Mouse (Mus musculus) kidney, postnatal 0 days (tissue): ENCODE results near the gene Car7. TPM values are rescaled to one million over a fixed set of nuclear protein-coding genes. Genes with fewer than 3 reads are reported as not detected.
A peak's percentile ranks its signal among the peaks of the same experiment; 100 is the strongest.

ENCODE experiments used
- ATAC-seq: fragments of 200-750 bp; cut with Nextera tagmentation; replicated peaks from 2 replicates; pipeline ENCODE4 v1.8.0; 2017; ENCODE audit warnings: low read depth, moderate number of reproducible peaks, moderate TSS enrichment, moderate library complexity; ENCODE audit not compliant: low FRiP score
- DNase-seq: peaks from one replicate; pipeline ENCODE4 v3.0.0-alpha.2; 2016; ENCODE audit warnings: low spot score
- H3K27ac ChIP-seq: fragments of 300-500 bp; sonication (generic); 2 replicates; pipeline ENCODE4 v1.5.1; 2014; ENCODE audit warnings: mild to moderate bottlenecking
- H3K27me3 ChIP-seq: fragments of 300-500 bp; sonication (generic); 2 replicates; pipeline ENCODE4 v1.6.1; 2014; ENCODE audit warnings: low read length, mixed read lengths; ENCODE audit not compliant: insufficient read depth
- H3K36me3 ChIP-seq: fragments of 300-500 bp; sonication (generic); 2 replicates; pipeline ENCODE4 v1.6.1; 2014; ENCODE audit warnings: low read length, mixed read lengths; ENCODE audit not compliant: insufficient read depth
- H3K4me1 ChIP-seq: fragments of 300-500 bp; sonication (generic); replicated peaks from 2 replicates; pipeline ENCODE4 v1.6.1; 2014; ENCODE audit warnings: antibody characterized with exemption, low read length, mixed read lengths; ENCODE audit not compliant: insufficient read depth
- H3K4me2 ChIP-seq: fragments of 300-500 bp; sonication (generic); 2 replicates; pipeline ENCODE4 v1.6.1; 2014; ENCODE audit warnings: mild to moderate bottlenecking, low read length, moderate library complexity, mixed read lengths
- H3K4me3 ChIP-seq: fragments of 300-500 bp; sonication (generic); replicated peaks from 2 replicates; pipeline ENCODE4 v1.5.1; 2014; ENCODE audit warnings: low read depth, low read length
- H3K9ac ChIP-seq: fragments of 300-500 bp; sonication (generic); 2 replicates; pipeline ENCODE4 v1.6.1; 2014; ENCODE audit warnings: low read depth, low read length
- H3K9me3 ChIP-seq: fragments of 300-500 bp; sonication (generic); replicated peaks from 2 replicates; pipeline ENCODE4 v1.6.1; 2016; ENCODE audit warnings: low read length, inconsistent platforms, mixed read lengths
- CTCF ChIP-seq: IDR thresholded peaks from 2 replicates; pipeline ENCODE4 v1.5.1; 2016; ENCODE audit warnings: antibody characterized with exemption, low read depth, mild to moderate bottlenecking, moderate library complexity
- WGBS: fragments of 180-500 bp; shearing (Covaris S2); extraction: QIAGEN DNeasy Blood & Tissue Kit; methylation state at CpG from one replicate; pipeline ENCODE4 v1.1.7; 2014; 5-methylcytosine and 5-hydroxymethylcytosine counted together
- polyA plus RNA-seq: library from polyadenylated mRNA; unstranded; fragments of >200 nt; fragmentation: Nextera tagmentation; extraction: Ambion mirVana; gene quantifications from 2 replicates; pipeline ENCODE4 v1.2.1, GENCODE M21; 2015

The Car7 gene
- polyA plus RNA-seq, 1 experiment from 2014 or later: 5.2 TPM

- Histone ChIP-seq H3K36me3 (peaks cover 5% of the 10 kb centered on the region; the same call in 1 of the 2 replicates), H3K4me2 (peak overlapping the region; percentile 76), H3K27me3 (0 out of 2 replicates have a peak, but pooled peaks cover 4% of the 10 kb centered on the region), H3K4me3 (peak overlapping the region; percentile 96), H3K9ac (peak overlapping the region; percentile 94), H3K27ac (no peak overlapping the region), H3K4me1 (peaks cover 6% of the 10 kb centered on the region), H3K9me3 (no peaks in the 10 kb centered on the region)
- 9% methylated on average over 9 of the region's 9 CpGs for WGBS
- DNase-seq: no peak
- ATAC-seq: peak; percentile 53
- TF ChIP-seq CTCF: no peak
Measured at GRCm38 (mm10) chr8:104534779-104535141, 271 bp downstream of the Car7 start.

- 0 out of 2 replicates have a peak, but pooled peaks cover 8% of the 10 kb centered on the region for H3K27me3 ChIP-seq
- DNase-seq: no peak
- no peak for TF ChIP-seq CTCF
- H3K36me3 ChIP-seq: no peaks in the 10 kb centered on the region
- H3K4me3 ChIP-seq: peak overlapping the region; percentile 96
- H3K27ac ChIP-seq: no peak overlapping the region
- no peaks in the 10 kb centered on the region for H3K9me3 ChIP-seq
- 23% methylated on average over 7 of the region's 7 CpGs for whole genome bisulfite sequencing
- H3K4me1 ChIP-seq: peaks cover 6% of the 10 kb centered on the region
- no peak overlapping the region for H3K9ac ChIP-seq
- peak overlapping the region; percentile 76 for H3K4me2 ChIP-seq
- ATAC-seq: no peak
Measured at GRCm38 (mm10) chr8:104535378-104535777, 889 bp downstream of the Car7 start.

DNA sequence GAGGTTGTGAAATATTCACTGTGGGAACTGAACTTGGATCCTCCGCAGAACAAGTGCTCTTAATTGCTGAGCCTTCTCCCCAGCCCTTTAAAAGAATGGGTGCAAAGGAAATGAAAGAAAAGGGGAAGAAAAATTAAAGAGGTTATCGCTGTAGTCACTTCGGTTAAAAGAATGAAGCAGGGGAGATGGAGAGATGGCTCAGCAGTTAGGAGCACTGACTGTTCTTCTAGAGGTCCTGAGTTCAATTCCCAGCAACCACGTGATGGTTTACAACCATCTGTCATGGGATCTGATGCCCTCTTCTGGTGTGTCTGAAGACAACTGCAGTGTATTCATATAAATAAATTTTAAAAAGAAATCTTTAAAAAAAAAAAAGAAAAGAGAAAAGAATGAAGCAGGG, 1.5 kb downstream of the Car7 start:
- no peak for TF ChIP-seq CTCF
- DNase-seq (no peak), ATAC-seq (no peak)
- 82% methylated on average over 4 of the region's 4 CpGs for WGBS
- H3K9me3 ChIP-seq: no peaks in the 10 kb centered on the region
- H3K36me3 ChIP-seq: no peaks in the 10 kb centered on the region
- no peak overlapping the region for H3K27ac ChIP-seq
- peak overlapping the region; percentile 76; the same call in 1 of the 2 replicates for H3K4me2 ChIP-seq
- H3K9ac ChIP-seq: no peak overlapping the region
- H3K4me1 ChIP-seq: peaks cover 6% of the 10 kb centered on the region
- H3K27me3 ChIP-seq: 0 out of 2 replicates have a peak, but pooled peaks cover 12% of the 10 kb centered on the region
- H3K4me3 ChIP-seq: no peak overlapping the region

DNA sequence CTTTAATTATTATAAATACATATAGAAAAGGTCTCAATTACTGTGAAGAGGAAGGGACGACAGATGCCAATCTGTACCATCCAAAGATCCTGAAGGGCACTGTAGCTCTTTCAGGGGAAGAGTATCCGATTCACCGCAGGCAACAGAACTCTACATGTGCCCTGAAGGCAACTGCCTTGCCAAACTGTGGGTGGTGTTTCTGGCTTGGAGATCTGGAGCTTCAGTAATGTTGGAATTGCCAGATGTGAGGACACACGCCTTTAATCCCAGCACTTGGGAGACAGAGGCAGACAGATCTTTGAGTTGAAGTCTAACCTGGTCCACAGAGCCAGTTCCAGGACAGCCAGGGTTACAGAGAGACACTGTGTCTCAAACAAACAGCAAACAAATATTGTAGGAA, 4.4 kb downstream of the Car7 start:
- ATAC-seq (no peak), DNase-seq (no peak)
- Histone ChIP-seq H3K4me1 (peaks cover 3% of the 10 kb centered on the region; the same call in 1 of the 2 replicates), H3K27me3 (peaks cover 31% of the 10 kb centered on the region), H3K27ac (no peak overlapping the region), H3K4me3 (no peak overlapping the region), H3K4me2 (no peak overlapping the region), H3K9ac (no peak overlapping the region), H3K9me3 (no peaks in the 10 kb centered on the region), H3K36me3 (no peaks in the 10 kb centered on the region)
- no peak for TF ChIP-seq CTCF
- WGBS: 93% methylated on average over 4 of the region's 4 CpGs

- Histone ChIP-seq H3K27me3 (peaks cover 31% of the 10 kb centered on the region), H3K4me3 (no peak overlapping the region), H3K9ac (no peak overlapping the region), H3K27ac (no peak overlapping the region), H3K36me3 (no peaks in the 10 kb centered on the region), H3K9me3 (no peaks in the 10 kb centered on the region), H3K4me1 (peaks cover 3% of the 10 kb centered on the region; the same call in 1 of the 2 replicates), H3K4me2 (no peak overlapping the region)
- DNase-seq (no peak), ATAC-seq (no peak)
- 92% methylated on average over 2 of the region's 2 CpGs for WGBS
- no peak for TF ChIP-seq CTCF
Measured at GRCm38 (mm10) chr8:104539566-104539965, 5.1 kb downstream of the Car7 start.

DNA sequence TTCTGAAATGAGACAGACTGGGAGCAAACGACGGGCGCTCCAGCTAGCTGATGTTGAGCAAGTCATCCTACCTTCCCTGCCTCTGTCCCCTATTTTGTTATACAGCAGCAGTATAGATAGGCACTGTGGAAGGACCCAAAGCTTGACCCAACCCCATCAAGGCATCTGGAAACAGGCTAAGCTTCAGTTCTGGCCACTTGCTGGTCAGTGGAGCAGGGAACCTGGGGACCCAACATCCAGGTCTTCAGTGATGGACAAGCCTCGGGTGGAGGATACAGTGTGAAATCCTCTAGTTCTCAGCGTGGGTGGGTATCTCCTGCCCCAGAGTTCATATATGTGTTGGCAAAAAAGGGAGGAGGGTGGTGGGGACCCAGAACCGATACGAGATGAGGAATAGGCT, 5.7 kb downstream of the Car7 start:
- Histone ChIP-seq H3K9ac (no peak overlapping the region), H3K4me3 (peak overlapping the region; percentile 46), H3K4me2 (peak overlapping the region; percentile 84), H3K27ac (no peak overlapping the region), H3K27me3 (peaks cover 31% of the 10 kb centered on the region), H3K36me3 (no peaks in the 10 kb centered on the region), H3K4me1 (peaks cover 3% of the 10 kb centered on the region; the same call in 1 of the 2 replicates), H3K9me3 (no peaks in the 10 kb centered on the region)
- no peak for TF ChIP-seq CTCF
- 39% methylated on average over 7 of the region's 7 CpGs for WGBS
- ATAC-seq (no peak), DNase-seq (no peak)
